Mouse (Mus musculus): ENCODE data around the gene Abhd15.

DNA sequence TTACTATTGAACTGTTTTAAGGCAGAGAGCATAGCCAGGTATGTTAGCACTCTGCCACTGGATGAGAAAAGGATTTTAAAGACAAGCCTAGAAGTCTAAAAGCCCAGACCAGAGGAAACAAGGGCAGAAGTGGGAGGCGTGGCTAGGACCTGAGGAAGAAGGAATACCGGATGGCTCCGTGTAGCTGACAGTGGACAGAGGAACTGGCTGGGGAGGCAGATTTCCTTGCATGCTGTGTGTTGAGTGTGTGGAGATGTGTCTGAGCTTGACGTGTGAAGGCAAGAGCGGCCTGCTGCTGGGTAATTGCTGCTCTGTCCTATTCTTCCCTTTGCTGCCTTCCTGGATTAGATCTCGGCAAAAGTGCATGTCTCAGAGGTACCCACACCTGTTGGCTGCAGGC lies 12.4 kb upstream of the Abhd15 start:
- TF ChIP-seq CTCF (IDR thresholded peaks at IDR 0.05; ENCODE audit: low read depth) (no peak), EP300 (IDR thresholded peaks at IDR 0.05; ENCODE audit: low read depth) (no peak)

All from liver, embryonic 14.5 days (tissue).